Mouse (Mus musculus): ENCODE measurements at regions not wholly inside any gene's neighbourhood (a gene's known extent, or its start where the extent isn't known, plus 50 kb on each side); places are given as distances from the start of the nearest gene placed in this dataset.
"Not testable (repeated sequence)": the region's sequence is repeated elsewhere in the genome, so short reads cannot be mapped to it uniquely, and the experiment has no call there.

DNA sequence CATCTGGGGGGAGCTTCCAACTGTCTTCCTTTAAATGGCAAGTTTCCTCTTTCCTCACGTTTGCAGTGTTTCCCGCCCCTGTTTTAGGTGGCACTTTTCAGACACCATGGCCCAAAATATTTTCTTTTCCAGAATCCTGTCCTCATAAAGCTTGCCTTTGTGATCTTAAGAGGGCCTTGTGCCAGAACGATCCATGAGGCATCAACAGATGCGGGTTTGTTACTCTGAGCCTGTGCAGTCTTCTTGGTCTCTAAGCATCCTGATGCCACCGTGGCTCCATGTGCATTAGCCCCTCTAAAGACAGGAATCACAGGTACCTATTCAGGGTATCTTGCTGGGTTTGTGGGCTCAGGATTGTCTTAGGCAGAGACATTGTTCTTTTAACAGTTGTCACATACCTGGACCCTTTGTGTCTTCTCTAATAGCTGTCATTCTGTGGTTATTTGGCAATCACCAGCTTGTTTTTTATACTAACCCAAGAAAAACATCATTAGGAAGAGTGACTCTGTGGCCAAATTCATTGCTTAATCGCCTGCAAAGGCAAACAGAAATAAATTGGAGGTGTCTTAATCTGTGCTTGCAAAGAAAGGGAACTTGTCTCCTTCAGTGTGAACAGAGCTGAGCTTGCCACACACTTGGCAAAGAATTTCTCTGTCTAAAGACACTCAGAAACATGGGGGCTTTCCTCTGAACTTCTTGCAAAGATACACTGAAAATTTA lies 179.3 kb downstream of the Nuak1 start:
- DNase-seq = no peak
- intact Hi-C loops (cut with DNase I) = no loop called here

DNA sequence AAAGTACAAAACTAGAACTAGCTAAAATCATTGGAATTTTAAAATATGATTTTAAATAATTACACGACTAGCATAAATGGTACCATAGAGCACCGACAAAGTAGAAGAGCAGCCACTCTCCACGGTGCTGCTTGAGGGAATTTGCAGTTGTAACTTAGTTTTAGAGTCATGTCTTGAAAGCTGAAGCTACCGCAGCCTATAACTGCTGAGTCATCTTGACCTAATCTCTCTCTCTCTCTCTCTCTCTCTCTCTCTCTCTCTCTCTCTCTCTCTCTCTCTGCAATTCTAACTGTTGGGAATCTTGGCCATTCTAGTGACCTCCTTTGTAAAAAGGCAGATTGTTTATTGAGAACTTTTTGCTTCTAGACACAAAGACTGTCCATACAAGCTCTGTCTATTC lies 177.5 kb downstream of the Nuak1 start:
- intact Hi-C loops (cut with DNase I) = no loop called here
- no peak for DNase-seq

DNA sequence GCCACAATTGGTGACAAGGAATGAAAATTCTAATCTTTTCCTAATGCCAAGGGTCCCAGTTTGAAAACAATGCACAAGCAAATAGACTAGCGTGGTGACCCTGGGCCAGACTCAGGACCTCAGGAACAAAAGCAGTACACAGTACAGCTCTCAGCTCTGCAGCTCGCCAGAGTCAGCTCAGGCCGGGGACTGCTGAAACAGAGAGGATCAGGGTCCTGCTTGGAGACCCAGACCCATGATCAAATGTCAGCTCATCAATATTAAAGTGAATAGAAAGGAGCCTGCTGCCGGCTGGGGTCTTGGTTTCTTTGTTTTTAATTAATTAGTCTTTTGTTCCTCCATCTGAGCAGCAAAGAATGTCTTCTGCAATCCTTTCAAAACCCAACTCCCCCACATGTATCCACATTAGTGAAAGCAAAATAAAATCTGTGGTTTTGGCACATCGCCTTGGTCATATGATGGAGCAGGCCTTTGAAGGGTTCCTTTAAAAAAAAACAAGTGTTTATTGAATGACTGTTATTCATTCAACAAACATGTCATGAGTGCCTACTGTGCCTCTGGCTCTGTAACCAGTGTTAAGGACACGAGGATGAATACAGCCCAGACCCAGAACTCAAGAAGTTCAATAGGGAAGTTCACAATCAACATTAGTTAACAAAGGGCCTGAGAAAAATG lies 154.4 kb downstream of the Nuak1 start:
- DNase-seq = peak; percentile 8 to 9
- intact Hi-C loops (cut with DNase I) = no loop called here

DNA sequence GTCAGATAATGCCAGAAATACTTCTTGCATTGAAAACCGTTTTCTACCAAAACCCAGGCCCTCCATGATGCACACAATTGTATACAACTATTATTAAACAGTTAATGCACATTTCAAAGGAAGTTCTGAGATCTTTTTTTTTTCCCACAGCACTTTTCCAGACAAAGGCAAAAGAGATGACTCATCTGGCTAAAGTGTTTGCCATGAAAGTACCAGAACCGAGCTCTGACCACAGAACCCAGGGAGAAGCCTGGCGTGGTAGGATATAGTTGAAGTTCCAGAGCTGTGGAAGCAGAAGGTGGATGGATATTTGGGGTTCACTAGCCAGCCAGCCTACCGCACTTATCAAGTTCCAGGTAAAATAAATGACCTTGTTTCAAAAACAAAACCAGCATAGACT lies 146.0 kb downstream of the Nuak1 start:
- intact Hi-C loops (cut with DNase I) = no loop called here
- no peak for DNase-seq

DNA sequence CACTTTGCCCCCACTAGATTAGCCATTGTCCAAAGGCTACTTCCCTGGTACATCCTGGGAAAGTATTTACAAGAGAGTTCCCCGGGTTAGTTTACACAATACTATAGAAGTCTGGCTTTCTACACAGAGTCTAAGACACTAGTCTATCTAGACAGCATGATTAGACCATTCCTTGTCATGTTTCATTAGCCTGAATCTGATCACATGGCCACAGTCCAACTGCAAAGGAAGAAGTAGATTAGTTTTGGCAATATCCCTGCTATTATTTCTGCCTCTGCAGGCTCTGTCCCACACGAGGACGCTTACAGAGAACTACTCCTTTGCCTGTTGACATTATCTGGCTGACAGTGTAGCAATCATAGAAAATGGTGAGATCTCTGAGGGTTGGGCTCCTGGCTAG lies 144.2 kb downstream of the Nuak1 start:
- intact Hi-C loops (cut with DNase I) = loop anchor here (1.0 kb wide), 1 partner anchor 15 kb away; no protein-coding TSS in a partner anchor
- DNase-seq = no peak

DNA sequence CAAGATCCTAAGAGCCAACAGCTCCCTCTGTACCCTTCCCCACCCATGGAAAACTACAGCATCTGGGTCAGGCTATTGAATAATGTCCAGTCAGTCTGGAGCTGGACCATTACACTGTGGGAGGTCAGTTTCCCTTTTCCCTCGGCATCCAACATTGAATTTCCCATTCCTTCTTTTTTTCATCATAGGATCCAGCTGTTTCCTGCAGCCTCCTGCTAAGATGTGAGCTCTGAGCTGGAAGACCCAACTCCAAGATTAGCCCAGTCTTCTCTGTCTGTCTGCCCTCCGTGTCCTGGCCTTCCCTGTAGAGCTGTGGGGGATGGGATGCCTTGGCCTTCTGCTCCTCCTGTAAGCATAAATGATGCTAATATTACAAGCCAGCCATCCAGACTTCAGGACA lies 138.8 kb downstream of the Nuak1 start:
- DNase-seq = peak; percentile 27 to 35
- intact Hi-C loops (cut with DNase I) = no loop called here

DNA sequence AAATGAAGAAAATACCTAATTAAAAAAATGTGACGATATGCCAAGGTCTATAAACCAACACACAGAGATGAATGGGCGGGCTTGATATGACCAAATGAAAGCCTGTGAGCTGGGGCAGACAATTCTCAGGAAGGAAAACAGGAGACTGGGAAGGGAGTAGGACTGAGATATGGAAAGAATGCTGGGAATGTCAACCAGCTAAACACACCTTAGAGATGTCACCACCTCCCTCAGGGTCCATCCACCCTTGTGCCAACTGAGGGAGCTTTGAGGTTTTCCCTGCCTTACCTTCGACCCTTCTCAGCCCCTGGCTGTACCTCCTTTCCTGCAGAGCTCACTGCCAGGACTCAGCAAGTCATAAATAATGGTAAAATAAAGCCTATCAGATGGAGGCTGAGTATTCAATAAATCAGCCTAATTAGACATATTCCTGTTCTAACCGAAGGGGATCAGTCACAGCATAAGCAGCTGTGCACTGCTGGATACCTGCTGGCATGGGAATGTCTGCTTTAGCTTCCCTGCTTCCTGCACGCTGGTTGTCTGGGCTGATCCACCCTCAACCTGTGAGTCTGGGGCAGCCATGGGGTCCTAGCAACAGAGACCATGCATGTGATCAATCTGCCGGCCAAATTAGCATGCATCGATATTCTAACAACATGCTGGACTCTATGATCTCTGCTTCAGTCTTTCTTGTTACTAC lies 137.4 kb downstream of the Nuak1 start:
- intact Hi-C loops (cut with DNase I) = no loop called here
- DNase-seq = no peak

DNA sequence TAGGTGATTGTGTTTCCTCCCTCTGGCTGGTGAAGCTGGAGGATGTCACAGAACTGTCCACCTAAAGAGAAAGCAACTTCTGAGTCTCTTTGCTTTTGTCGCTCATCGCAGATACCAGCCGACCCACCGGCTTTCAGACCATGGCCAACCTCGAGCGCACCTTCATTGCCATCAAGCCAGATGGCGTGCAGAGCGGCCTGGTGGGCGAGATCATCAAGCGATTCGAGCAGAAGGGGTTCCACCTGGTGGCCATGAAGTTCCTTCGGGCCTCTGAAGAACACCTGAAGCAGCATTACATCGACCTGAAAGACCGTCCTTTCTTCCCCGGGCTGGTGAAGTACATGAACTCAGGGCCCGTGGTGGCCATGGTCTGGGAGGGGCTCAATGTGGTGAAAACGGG lies 131.7 kb downstream of the Nuak1 start:
- intact Hi-C loops (cut with DNase I) = not testable (repeated sequence)

DNA sequence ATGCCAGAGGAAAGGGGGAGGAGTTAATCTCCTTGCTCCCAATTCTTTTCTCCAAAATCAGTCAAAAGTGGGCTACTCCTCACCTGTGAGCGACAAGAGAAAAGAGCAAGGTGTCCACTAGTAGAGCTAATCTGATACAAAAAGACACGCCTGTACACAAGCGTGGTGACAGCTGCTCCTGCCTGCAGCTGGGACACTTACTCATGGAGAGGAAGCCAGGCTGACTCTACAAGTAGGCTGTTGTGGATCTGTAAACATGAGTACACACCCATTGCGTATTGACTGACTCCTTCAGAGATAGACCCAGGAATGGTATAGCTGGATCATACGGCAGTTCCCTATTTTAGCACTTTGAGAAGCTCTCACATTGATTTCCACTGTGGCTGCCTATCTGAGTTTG lies 129.7 kb downstream of the Nuak1 start:
- no peak for DNase-seq
- intact Hi-C loops (cut with DNase I) = loop anchor here (10.0 kb wide), 1 partner anchor 496 kb away; no protein-coding TSS in a partner anchor

More for the DNA sequence above, 131.7 kb downstream of the Nuak1 start:
- DNase-seq = not testable (repeated sequence)

DNA sequence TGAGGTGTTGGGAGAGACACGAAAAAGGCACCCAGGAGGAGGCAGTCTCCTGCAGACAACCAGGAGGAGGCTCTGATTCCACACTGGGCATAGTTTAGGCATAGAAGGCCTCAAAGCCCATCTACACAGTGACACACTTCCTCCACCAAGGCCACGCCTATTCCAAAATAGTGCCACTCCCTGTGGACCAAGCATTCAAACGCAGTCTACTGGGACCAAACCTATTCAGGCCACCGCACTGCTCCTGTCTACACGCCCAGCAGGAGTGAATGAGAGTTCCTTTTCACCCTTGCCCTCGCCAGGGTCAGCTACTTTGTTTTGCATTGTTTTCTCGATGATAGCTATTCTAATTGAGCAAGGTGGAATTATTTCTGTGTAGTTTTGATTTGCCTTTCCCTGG lies 127.7 kb downstream of the Nuak1 start:
- intact Hi-C loops (cut with DNase I) = loop anchor here (10.0 kb wide), 1 partner anchor 498 kb away; no protein-coding TSS in a partner anchor
- DNase-seq = no peak

DNA sequence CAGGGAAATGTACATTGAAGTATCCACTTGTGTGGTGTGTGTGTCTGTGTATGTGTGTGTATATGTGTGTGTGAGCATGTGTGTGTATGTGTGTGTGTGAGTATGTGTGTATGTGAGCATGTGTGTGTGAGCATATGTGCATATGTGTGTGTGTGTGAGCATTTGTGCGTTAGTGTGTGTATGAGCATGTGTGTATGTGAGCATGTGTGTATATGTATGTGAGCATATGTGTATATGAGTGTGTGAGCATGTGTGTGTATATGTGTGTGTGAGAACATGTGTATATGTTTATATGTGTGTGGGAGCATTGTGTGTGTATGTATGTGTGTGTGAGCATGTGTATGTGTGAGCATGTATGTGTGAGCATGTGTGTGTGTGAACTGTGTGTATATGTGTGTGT lies 123.5 kb downstream of the Nuak1 start:
- intact Hi-C loops (cut with DNase I) = loop anchor here (10.0 kb wide), 1 partner anchor 502 kb away; no protein-coding TSS in a partner anchor
- DNase-seq = no peak

DNA sequence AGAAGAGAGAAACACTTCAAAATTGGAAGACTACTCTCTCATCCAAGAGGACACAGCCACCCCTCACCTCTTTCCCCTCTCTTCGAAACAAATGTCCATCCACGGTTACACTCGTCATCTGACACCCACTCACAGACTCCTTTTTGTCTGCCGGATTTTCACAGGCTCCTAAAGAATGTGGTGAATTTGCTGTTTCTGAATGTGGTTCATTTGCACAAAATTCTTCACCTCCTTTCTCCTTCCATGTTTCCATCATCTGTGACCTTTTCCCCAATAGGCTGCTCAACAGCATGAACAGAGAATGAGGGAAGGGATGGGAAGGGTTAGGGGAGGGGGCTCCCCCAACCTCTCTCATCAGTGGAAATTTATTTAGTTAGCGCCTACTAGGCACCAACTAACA lies 122.4 kb downstream of the Nuak1 start:
- no peak for DNase-seq
- intact Hi-C loops (cut with DNase I) = loop anchor here (10.0 kb wide), 1 partner anchor 503 kb away; no protein-coding TSS in a partner anchor
